Mouse (Mus musculus): ENCODE measurements around the gene Fgfr2. TPM values are rescaled to one million over a fixed set of nuclear protein-coding genes. Genes with fewer than 3 reads are reported as not detected.

The Fgfr2 gene
- polyA plus RNA-seq, 1 experiment from 2014 or later, result 92.5 TPM

DNA sequence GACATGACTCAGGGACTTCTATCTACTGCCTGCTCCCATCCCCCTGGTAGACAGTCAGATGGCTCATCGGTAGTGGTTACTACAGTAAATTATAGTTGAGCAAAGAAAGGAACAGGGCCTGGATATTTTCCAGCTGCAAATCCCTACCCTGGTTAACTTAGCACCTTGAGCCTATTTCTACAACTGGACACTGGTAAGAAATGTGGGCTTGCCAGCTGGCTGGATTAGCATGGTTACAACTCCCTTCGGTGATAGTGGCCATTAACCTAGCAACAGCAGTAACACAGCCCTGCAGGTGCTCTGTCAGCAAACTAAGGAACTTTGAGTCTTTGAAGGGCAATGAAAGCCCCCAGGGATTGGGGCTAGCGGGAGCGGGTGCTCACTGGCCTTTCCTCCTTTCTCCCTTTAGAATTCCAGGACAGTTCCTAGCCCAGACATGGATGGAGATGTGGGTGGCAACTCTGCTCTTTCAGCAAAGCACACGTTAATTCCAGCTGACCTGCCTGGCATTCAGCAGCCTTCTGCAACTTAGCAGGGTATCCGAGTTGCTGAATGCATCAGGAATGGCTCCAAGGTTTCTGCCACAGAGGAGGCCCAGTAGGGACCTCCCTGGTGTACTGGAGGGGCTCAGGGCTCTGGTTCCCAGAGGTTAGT, 390.9 kb downstream of the Fgfr2 start:
- Histone ChIP-seq H3K27me3 (ENCODE audit: insufficient read depth, poor library complexity, severe bottlenecking) (no peaks in the 10 kb centered on the region), H3K4me3 (no peak overlapping the region), H3K36me3 (peaks cover 13% of the 10 kb centered on the region), H3K9me3 (no peaks in the 10 kb centered on the region), H3K27ac (peak overlapping the region; percentile 84), H3K4me1 (replicated peaks) (peaks cover 77% of the 10 kb centered on the region)
- 64% methylated on average over 6 of the region's 6 CpGs for WGBS
- no peak for DNase-seq (ENCODE audit: low spot score)

DNA sequence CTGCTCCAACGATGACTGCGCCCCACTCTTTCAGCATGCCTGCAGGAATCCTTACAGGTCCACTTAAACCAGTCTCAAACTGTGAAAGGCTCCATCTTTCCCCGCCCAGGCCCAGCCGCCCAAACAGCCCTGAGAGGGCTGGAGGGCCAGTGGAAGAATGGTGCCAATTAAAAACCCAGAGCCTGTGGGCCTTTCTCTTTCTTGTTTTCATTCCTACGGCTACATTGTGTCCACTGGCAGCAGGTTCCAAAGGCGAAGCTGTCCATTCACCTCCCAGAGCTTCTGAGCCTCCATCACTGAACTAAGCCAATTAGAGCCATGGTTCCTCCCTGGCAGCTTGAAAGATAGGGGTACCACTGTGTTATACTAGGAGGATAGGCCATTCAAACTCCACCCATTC, 391.6 kb downstream of the Fgfr2 start:
- DNase-seq (ENCODE audit: low spot score), result no peak
- peaks cover 79% of the 10 kb centered on the region for H3K4me1 ChIP-seq (replicated peaks)
- peaks cover 13% of the 10 kb centered on the region for H3K36me3 ChIP-seq
- WGBS, result 39% methylated on average over 6 of the region's 6 CpGs
- no peaks in the 10 kb centered on the region for H3K9me3 ChIP-seq
- no peaks in the 10 kb centered on the region for H3K27me3 ChIP-seq (ENCODE audit: insufficient read depth, poor library complexity, severe bottlenecking)
- H3K27ac ChIP-seq, result peak overlapping the region; percentile 84
- H3K4me3 ChIP-seq, result no peak overlapping the region

DNA sequence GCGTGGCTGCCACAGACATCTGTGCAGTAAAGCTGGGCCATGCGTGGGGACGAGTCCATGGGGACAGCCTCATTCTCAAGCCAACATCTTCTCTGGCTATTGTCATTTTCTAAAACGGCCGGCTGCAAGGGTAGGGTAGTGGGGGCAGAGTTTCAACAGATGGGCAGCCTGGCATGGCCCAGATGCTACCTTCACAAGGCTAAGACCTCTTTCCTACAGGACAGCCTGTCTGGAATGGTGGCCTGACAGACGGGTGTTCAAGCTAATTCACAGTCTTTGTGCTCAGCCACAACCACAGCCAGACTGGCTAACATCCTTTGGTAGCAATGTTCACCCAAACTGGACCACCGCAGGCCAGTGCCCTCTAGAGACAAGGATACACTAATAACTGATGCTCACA, 392.6 kb downstream of the Fgfr2 start:
- WGBS, result 81% methylated on average over 7 of the region's 7 CpGs
- Histone ChIP-seq H3K36me3 (peaks cover 13% of the 10 kb centered on the region), H3K4me3 (no peak overlapping the region), H3K27me3 (ENCODE audit: insufficient read depth, poor library complexity, severe bottlenecking) (no peaks in the 10 kb centered on the region), H3K4me1 (replicated peaks) (peaks cover 68% of the 10 kb centered on the region), H3K9me3 (no peaks in the 10 kb centered on the region), H3K27ac (peak overlapping the region; percentile 84; the same call in 1 of the 2 replicates)
- DNase-seq (ENCODE audit: low spot score), result no peak

DNA sequence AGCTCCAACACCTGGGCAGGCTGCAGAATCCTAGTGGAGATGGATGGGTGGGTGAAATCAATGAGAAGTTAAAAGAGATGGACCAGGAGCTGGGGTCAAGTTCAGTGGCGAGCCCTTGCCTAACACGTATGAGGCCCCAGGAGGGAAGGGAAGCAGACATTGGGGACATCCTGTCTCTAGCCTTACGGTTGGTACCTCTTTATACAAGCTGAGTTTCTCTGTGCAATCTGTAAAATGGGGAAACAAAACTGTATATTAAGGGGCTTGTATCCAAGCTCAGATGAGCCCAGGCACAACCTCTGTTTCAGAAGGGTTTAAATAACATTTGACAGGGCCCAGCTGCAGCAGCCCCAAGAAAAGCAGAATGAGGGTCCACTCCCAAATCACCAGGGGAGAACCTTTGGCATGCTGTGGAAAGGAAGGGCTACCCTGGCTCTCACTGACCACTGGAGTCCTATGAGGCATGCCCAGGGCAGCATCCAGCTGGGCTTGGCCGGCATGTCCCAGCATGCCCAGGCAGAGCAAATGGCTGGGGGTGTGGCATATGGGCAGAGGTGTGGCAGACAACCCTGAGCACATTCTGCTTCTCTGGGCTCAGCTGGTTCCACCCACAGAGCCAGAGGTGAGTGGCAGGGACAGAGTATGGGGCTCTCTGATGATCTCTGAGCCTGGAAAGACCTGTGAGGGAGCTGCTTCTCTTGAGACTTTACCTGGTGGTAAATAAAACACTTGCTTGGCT, 393.9 kb downstream of the Fgfr2 start:
- DNase-seq (ENCODE audit: low spot score), result no peak
- no peak overlapping the region for H3K4me3 ChIP-seq
- no peaks in the 10 kb centered on the region for H3K27me3 ChIP-seq (ENCODE audit: insufficient read depth, poor library complexity, severe bottlenecking)
- no peaks in the 10 kb centered on the region for H3K9me3 ChIP-seq
- H3K27ac ChIP-seq, result 0 out of 2 replicates have a peak overlapping the region, but pooled peaks have one; percentile 84
- peaks cover 57% of the 10 kb centered on the region for H3K4me1 ChIP-seq (replicated peaks)
- H3K36me3 ChIP-seq, result peaks cover 9% of the 10 kb centered on the region
- WGBS, result 87% methylated on average over 4 of the region's 4 CpGs

DNA sequence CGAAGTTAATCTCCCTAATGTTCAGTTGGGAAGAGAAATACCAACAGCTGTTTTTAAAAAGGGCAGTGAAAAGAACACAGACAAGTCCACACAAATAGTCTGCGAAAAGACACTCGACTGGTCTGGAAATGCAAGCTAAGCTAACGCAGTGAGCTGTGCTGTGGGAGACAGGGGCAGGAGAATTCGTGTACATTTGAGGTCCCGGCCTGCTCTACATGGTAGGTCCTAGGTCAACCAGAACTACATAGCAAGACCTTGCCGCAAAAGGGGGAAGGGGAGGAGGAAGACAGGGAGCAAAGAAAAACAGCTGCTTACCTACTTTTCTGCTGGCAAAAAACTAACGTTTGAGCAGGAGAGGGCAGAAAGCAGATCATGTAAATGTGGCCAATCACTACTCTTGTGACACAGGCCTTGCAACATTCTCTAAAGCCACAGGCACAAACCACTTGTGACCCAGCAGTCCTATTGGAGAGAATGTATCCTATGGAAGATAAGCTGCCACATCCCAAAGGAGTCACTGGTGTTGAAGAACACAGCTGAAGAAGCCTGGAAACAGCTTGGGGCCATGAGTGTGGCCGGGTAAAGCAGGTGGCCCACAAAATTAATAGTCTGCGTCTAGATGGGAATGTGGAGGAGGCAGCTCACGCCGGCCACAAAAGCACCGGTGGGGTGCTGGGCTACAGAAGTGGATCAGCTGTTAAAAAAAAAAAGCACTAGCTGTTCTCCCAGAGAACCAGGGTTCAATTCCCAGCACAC, 396.9 kb downstream of the Fgfr2 start:
- no peaks in the 10 kb centered on the region for H3K27me3 ChIP-seq (ENCODE audit: insufficient read depth, poor library complexity, severe bottlenecking)
- no peak overlapping the region for H3K27ac ChIP-seq
- H3K4me3 ChIP-seq, result no peak overlapping the region
- no peaks in the 10 kb centered on the region for H3K9me3 ChIP-seq
- H3K4me1 ChIP-seq (replicated peaks), result peaks cover 51% of the 10 kb centered on the region
- H3K36me3 ChIP-seq, result peaks cover 8% of the 10 kb centered on the region
- 80% methylated on average over 13 of the region's 13 CpGs for WGBS
- DNase-seq (ENCODE audit: low spot score), result no peak

DNA sequence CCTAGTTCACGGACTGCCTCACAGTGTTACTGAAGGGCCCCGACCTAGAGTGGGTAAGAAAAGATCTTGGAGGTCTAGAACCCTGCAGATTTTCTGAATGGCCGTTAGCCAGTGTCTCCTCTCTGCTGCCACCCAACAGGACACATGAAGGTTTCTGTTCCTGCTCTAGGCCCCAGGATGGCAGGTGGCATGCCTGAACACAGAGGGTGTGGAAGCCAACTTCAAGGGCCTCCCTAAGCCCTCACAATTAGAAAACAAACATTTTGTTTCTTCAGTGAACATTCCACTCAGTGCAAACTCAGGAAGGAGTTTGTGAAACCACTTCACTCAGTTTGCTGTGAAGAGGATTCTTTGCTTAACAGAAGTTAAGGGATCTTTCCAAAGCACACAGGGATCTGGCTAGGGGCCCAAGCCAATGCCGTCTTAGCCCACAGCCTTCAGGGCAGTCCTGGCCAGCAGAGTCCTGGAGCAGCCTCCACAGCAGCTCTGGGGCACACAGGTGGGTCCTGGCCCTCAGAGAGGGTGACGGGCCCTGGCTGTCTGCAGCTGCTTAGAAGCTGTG, 398.6 kb downstream of the Fgfr2 start:
- WGBS, result 88% methylated on average over 5 of the region's 5 CpGs

DNA sequence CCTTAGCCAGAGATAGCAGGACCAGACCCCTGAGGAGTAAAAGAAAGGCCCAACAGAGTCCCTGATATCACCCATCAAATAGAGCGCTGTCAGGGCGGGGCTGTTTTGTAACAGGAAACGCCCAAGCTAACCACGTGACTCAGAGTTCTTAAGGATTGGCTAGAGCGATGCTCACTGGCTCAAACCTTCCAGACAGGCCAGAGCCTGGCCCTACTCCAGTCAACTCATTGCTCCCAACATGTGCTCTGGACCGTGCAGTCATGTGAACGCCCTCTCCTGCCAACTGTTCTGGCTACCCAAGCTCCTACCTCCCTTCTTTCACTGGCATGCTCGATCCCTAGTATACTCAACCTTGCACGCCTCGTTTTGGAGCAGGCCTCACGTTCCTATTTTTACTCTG, 399.2 kb downstream of the Fgfr2 start:
- Histone ChIP-seq H3K36me3 (no peaks in the 10 kb centered on the region), H3K27ac (peak overlapping the region; percentile 5; the same call in 1 of the 2 replicates), H3K4me1 (replicated peaks) (peaks cover 52% of the 10 kb centered on the region), H3K4me3 (no peak overlapping the region), H3K9me3 (no peaks in the 10 kb centered on the region), H3K27me3 (ENCODE audit: insufficient read depth, poor library complexity, severe bottlenecking) (no peaks in the 10 kb centered on the region)
- DNase-seq (ENCODE audit: low spot score), result no peak
- WGBS, result 93% methylated on average over 11 of the region's 11 CpGs

More for the DNA sequence above, 398.6 kb downstream of the Fgfr2 start:
- Histone ChIP-seq H3K4me1 (replicated peaks) (peaks cover 52% of the 10 kb centered on the region), H3K36me3 (peaks cover 3% of the 10 kb centered on the region; the same call in 1 of the 2 replicates), H3K27me3 (ENCODE audit: insufficient read depth, poor library complexity, severe bottlenecking) (no peaks in the 10 kb centered on the region), H3K9me3 (no peaks in the 10 kb centered on the region), H3K4me3 (no peak overlapping the region), H3K27ac (peak overlapping the region; percentile 5; the same call in 1 of the 2 replicates)
- no peak for DNase-seq (ENCODE audit: low spot score)

DNA sequence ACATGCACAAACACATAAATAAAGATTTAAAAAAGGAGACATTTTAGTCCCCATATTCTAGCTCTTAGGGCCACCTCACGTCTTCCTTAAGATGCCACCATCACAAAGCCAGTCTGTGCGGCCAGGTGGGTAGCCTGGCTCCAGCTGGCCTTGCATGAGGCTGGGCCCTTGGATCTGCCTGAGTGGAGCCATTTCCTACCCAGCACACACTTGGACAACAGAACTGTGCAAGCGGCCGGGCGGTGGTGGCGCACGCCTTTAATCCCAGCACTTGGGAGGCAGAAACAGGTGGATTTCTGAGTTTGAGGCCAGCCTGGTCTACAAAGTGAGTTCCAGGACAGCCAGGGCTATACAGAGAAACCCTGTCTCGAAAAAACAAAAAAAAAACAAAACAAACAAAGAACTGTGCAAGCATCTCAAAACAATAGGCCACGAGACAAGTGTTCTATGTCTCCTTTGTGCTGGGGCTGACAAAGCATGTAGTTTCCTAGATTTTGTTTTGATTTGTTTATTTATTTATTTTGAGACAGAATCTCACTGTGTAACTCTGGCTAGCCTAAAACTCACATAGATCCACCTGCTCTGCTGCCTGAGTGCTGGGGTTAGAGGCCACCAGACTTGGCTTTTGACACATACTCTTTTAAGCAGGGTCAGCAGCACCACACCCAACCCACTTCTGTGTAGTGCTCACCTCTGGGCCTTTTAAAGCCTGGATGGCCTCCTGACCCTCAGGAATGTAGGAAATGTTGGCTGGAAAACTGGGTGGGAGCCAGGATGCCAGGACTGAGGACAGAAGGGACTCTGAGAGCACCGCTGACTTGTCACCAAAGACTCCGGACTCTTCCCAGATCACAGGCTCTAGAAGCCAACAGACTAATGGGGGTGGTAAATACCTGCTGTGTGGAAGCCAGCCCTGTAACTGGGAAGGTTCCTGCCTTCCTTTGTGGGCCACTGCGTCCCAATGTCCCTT, 400.5 kb downstream of the Fgfr2 start:
- H3K36me3 ChIP-seq, result 0 out of 2 replicates have a peak, but pooled peaks cover under 1% of the 10 kb centered on the region
- WGBS, result 88% methylated on average over 12 of the region's 12 CpGs
- no peaks in the 10 kb centered on the region for H3K27me3 ChIP-seq (ENCODE audit: insufficient read depth, poor library complexity, severe bottlenecking)
- no peaks in the 10 kb centered on the region for H3K9me3 ChIP-seq
- H3K4me3 ChIP-seq, result no peak overlapping the region
- H3K4me1 ChIP-seq (replicated peaks), result peaks cover 64% of the 10 kb centered on the region
- no peak for DNase-seq (ENCODE audit: low spot score)
- peak overlapping the region; percentile 20; the same call in 1 of the 2 replicates for H3K27ac ChIP-seq

DNA sequence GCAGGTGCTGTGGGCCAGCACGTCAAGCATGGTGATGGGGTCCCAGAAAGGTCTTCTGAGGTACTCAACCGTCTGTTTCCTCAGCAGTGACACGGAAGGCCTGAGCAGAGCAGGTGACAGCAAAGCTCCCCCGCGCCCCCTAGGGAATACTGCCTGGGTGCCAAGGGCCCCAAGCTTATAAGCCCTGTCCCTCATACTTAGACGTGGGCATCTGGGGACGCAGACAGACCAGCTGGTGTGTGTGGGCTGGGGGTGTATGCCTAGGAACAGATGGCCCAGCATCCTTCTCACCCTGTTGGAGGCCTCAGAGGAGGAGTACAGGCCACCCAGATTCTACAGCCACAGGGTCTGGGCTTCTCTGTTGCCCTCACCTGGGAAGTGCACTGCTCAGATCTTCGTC, 402.6 kb downstream of the Fgfr2 start:
- no peak for DNase-seq (ENCODE audit: low spot score)
- Histone ChIP-seq H3K27me3 (ENCODE audit: insufficient read depth, poor library complexity, severe bottlenecking) (no peaks in the 10 kb centered on the region), H3K4me1 (replicated peaks) (peaks cover 68% of the 10 kb centered on the region), H3K4me3 (no peak overlapping the region), H3K9me3 (no peaks in the 10 kb centered on the region), H3K27ac (peak overlapping the region; percentile 37; the same call in 1 of the 2 replicates), H3K36me3 (peaks cover 6% of the 10 kb centered on the region)
- WGBS, result 85% methylated on average over 8 of the region's 8 CpGs

DNA sequence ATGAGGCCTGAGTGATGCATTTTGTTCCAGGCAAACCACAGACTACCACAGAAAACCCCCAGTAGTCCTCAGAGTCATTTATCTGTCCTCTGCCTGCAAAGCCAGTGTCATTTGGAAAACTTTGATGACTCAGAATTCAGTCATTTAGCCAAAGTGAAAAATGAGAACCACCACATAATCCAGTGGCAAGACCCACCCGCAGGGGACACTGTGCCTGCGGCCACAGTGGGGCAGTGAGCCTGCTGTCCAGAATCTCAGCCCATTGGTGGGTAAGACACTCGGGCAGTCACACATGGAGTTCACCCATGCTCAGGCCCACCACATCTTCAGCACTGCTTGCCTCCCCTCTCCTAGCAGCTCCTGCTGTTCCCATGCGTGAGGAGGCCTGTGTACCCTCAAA, 403.6 kb downstream of the Fgfr2 start:
- WGBS, result 86% methylated on average over 4 of the region's 4 CpGs
- Histone ChIP-seq H3K36me3 (peaks cover 16% of the 10 kb centered on the region), H3K4me1 (replicated peaks) (peaks cover 78% of the 10 kb centered on the region), H3K9me3 (no peaks in the 10 kb centered on the region), H3K27ac (no peak overlapping the region), H3K27me3 (ENCODE audit: insufficient read depth, poor library complexity, severe bottlenecking) (no peaks in the 10 kb centered on the region), H3K4me3 (no peak overlapping the region)
- no peak for DNase-seq (ENCODE audit: low spot score)

DNA sequence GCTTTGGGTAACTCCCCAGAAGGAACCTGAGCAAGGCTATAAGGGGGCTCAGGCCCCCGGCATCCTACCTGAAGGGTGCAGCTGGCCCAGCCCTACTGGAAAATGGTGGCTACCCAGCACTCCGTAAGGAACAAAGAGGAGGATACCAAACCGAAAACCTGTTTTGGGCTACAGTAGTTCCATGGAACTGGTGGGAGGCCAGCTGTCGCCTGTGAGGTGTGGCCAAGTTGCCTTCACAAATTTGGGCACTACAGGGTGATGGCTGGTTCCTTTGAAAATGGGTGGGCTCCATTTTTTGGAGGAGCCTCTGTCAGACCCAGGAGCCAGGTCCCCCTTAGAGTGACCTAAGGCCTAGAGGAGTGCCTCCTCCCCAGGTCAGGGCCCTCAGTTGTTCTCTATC, 407.9 kb downstream of the Fgfr2 start:
- Histone ChIP-seq H3K36me3 (peaks cover 27% of the 10 kb centered on the region), H3K27ac (peak overlapping the region; percentile 71; the same call in 1 of the 2 replicates), H3K4me3 (no peak overlapping the region), H3K9me3 (no peaks in the 10 kb centered on the region), H3K27me3 (ENCODE audit: insufficient read depth, poor library complexity, severe bottlenecking) (no peaks in the 10 kb centered on the region), H3K4me1 (replicated peaks) (peaks cover 81% of the 10 kb centered on the region)
- no peak for DNase-seq (ENCODE audit: low spot score)
- 95% methylated on average over 4 of the region's 4 CpGs for WGBS

Data from hindbrain, embryonic 10.5 days (tissue).